Mouse (Mus musculus) heart, postnatal 14 days (tissue): ENCODE measurements at regions not wholly inside any gene's neighbourhood (a gene's known extent, or its start where the extent isn't known, plus 50 kb on each side); places are given as distances from the start of the nearest gene placed in this dataset.

ENCODE experiments used
- DNase-seq, 2 experiments: peaks; one replicate each; pipeline ENCODE4 v3.0.0; 2021 to 2022
- intact Hi-C: fragments of 180-260 bp; cut with DNase I; formaldehyde crosslinking; loops from one replicate; pipeline ENCODE4 v1.15.1; 2025

DNA sequence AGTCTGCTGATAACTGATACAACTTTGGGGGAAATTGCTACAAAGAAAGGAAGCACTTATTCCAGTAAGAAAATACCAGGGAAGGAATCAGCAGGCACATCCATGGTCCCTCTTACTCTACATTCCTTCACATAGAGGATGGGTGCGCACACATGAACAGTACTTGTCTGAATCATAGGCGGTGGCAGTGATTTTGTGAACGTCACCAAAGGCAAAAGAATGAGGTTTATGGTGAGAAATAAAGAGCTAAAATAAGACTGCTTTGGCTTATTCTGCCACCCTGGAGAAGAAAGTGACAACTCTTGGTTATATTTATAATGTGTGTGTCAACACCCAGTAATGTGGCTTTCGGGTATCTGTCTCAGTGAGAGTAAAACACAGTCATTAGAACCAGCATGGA is 59.9 kb upstream of the Ccdc80 start:
- no peak for DNase-seq
- intact Hi-C loops = no loop called here

- peak; percentile 23 to 25 for DNase-seq
- intact Hi-C loops = no loop called here
Measured at GRCm38 (mm10) chr16:45034401-45034800, 58.8 kb upstream of the Ccdc80 start.

GRCm38 (mm10) chr16:45036806-45037520 is 56.2 kb upstream of the Ccdc80 start:
- peak in 1 of 2 experiments; percentile 21 for DNase-seq
- intact Hi-C loops = no loop called here

DNA sequence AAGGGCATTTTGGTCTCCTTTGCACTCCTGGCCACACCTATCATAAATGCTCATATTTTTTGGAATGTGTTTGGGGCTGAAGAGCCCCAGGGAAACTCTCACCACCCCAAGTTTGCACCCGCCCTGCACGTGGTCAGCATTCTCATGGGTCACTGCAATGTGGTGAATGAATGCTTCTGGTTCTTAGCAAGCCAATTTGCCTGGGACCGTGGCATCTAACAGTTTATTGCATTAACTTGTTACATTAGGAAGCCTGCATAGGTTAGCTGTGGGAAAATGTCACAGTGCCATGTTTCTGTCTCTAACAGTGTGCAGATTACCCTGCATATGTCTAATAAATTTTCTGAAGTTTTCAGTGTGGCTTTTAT is 55.7 kb upstream of the Ccdc80 start:
- intact Hi-C loops = no loop called here
- no peak for DNase-seq

- intact Hi-C loops = no loop called here
- no peak for DNase-seq
Measured at GRCm38 (mm10) chr16:45038261-45039036, 54.8 kb upstream of the Ccdc80 start.
